Mouse (Mus musculus) adrenal gland (tissue): ENCODE measurements around the gene Pan2.

ENCODE experiments used
- intact Hi-C: fragments of 180-260 bp; cut with DNase I; formaldehyde crosslinking; loops from one replicate; pipeline ENCODE4 v1.15.1; 2025

Gene Pan2

GRCm38 (mm10) chr10:128370601-128371000, 67.5 kb downstream of the Pan2 start:
- intact Hi-C loops, result loop anchor here (5.0 kb wide), 1 partner anchor 33 kb away; the partner anchor contains the start of gene Cs
